Mouse (Mus musculus) forebrain, embryonic 12.5 days (tissue): ENCODE results near the gene Prph2. TPM values are rescaled to one million over a fixed set of nuclear protein-coding genes. Genes with fewer than 3 reads are reported as not detected.

Source experiments
- ATAC-seq: fragments of 200-750 bp; cut with Nextera tagmentation; 2 replicates; pipeline ENCODE4 v1.8.0; 2017; ENCODE audit warnings: moderate TSS enrichment; ENCODE audit not compliant: low FRiP score
- H3K27ac ChIP-seq: fragments of 300-500 bp; sonication (generic); 2 replicates; pipeline ENCODE4 v1.5.1; 2016; ENCODE audit warnings: mild to moderate bottlenecking
- H3K27me3 ChIP-seq: fragments of 300-500 bp; sonication (generic); 2 replicates; pipeline ENCODE4 v1.6.1; 2016; ENCODE audit warnings: mild to moderate bottlenecking
- H3K36me3 ChIP-seq: fragments of 300-500 bp; sonication (generic); replicated peaks from 2 replicates; pipeline ENCODE4 v1.6.1; 2016; ENCODE audit warnings: mild to moderate bottlenecking
- H3K4me1 ChIP-seq: fragments of 300-500 bp; sonication (generic); 2 replicates; pipeline ENCODE4 v1.6.1; 2016
- H3K4me2 ChIP-seq: fragments of 300-500 bp; sonication (generic); 2 replicates; pipeline ENCODE4 v1.6.1; 2016; ENCODE audit warnings: mild to moderate bottlenecking, moderate library complexity
- H3K4me3 ChIP-seq: fragments of 300-500 bp; sonication (generic); replicated peaks from 2 replicates; pipeline ENCODE4 v1.5.1; 2016; ENCODE audit warnings: mild to moderate bottlenecking
- H3K9ac ChIP-seq: fragments of 300-500 bp; sonication (generic); 2 replicates; pipeline ENCODE4 v1.6.1; 2016; ENCODE audit warnings: mild to moderate bottlenecking
- H3K9me3 ChIP-seq: fragments of 300-500 bp; sonication (generic); 2 replicates; pipeline ENCODE4 v1.6.1; 2016
- WGBS: fragments of 180-500 bp; shearing (Covaris S2); methylation state at CpG from one replicate; pipeline ENCODE4 v1.1.7; 2016; 5-methylcytosine and 5-hydroxymethylcytosine counted together
- polyA plus RNA-seq: library from polyadenylated mRNA; unstranded; fragments of >200 nt; fragmentation: Nextera tagmentation; extraction: Ambion mirVana; gene quantifications from 2 replicates; pipeline ENCODE4 v1.2.1, GENCODE M21; 2016

Gene Prph2
- polyA plus RNA-seq = not detected in 2 replicates

- Histone ChIP-seq H3K36me3 (no peaks in the 10 kb centered on the region), H3K27me3 (no peaks in the 10 kb centered on the region), H3K9ac (no peak within 1 kb of the TSS), H3K4me1 (peaks cover 7% of the 10 kb centered on the region; the same call in 1 of the 2 replicates), H3K4me3 (no peak within 1 kb of the TSS), H3K27ac (no peak within 1 kb of the TSS), H3K4me2 (no peak within 1 kb of the TSS), H3K9me3 (no peaks in the 10 kb centered on the region)
- ATAC-seq = no peak
- 84% methylated on average over 10 of the region's 10 CpGs for WGBS
These were observed at the start of gene Prph2 for GRCm38 (mm10) chr17:46910186-46910585. Gene Prph2, plus strand, starts transcription at chr17:46910459.

GRCm38 (mm10) chr17:46864566-46865195 lies 45.6 kb upstream of the Prph2 start:
- H3K36me3 ChIP-seq = no peaks in the 10 kb centered on the region
- no peak for ATAC-seq
- 74% methylated on average over 7 of the region's 7 CpGs for WGBS
- no peak overlapping the region for H3K4me2 ChIP-seq
- no peaks in the 10 kb centered on the region for H3K9me3 ChIP-seq
- no peak overlapping the region for H3K27ac ChIP-seq
- H3K4me1 ChIP-seq = peaks cover 10% of the 10 kb centered on the region; the same call in 1 of the 2 replicates
- H3K9ac ChIP-seq = no peak overlapping the region
- no peak overlapping the region for H3K4me3 ChIP-seq
- H3K27me3 ChIP-seq = no peaks in the 10 kb centered on the region

GRCm38 (mm10) chr17:46866836-46867235 lies 43.4 kb upstream of the Prph2 start:
- H3K36me3 ChIP-seq = no peaks in the 10 kb centered on the region
- H3K9ac ChIP-seq = no peak overlapping the region
- H3K4me1 ChIP-seq = no peaks in the 10 kb centered on the region
- no peak overlapping the region for H3K4me3 ChIP-seq
- no peak overlapping the region for H3K27ac ChIP-seq
- ATAC-seq = no peak
- H3K27me3 ChIP-seq = no peaks in the 10 kb centered on the region
- WGBS = 94% methylated on average over 12 of the region's 12 CpGs
- no peak overlapping the region for H3K4me2 ChIP-seq
- H3K9me3 ChIP-seq = no peaks in the 10 kb centered on the region

GRCm38 (mm10) chr17:46870204-46870798 lies 40.0 kb upstream of the Prph2 start:
- H3K4me2 ChIP-seq = no peak overlapping the region
- H3K9ac ChIP-seq = no peak overlapping the region
- H3K4me3 ChIP-seq = no peak overlapping the region
- no peaks in the 10 kb centered on the region for H3K9me3 ChIP-seq
- no peak for ATAC-seq
- peaks cover 6% of the 10 kb centered on the region; the same call in 1 of the 2 replicates for H3K4me1 ChIP-seq
- H3K36me3 ChIP-seq = no peaks in the 10 kb centered on the region
- H3K27ac ChIP-seq = no peak overlapping the region
- no peaks in the 10 kb centered on the region for H3K27me3 ChIP-seq
- WGBS = 92% methylated on average over 5 of the region's 5 CpGs

GRCm38 (mm10) chr17:46870913-46871312 lies 39.3 kb upstream of the Prph2 start:
- 67% methylated on average over 1 of the region's 1 CpGs for WGBS
- no peaks in the 10 kb centered on the region for H3K27me3 ChIP-seq
- peaks cover 6% of the 10 kb centered on the region; the same call in 1 of the 2 replicates for H3K4me1 ChIP-seq
- ATAC-seq = no peak
- H3K36me3 ChIP-seq = no peaks in the 10 kb centered on the region
- H3K9ac ChIP-seq = no peak overlapping the region
- H3K4me2 ChIP-seq = no peak overlapping the region
- H3K27ac ChIP-seq = no peak overlapping the region
- H3K9me3 ChIP-seq = no peaks in the 10 kb centered on the region
- no peak overlapping the region for H3K4me3 ChIP-seq

- no peak overlapping the region for H3K27ac ChIP-seq
- H3K36me3 ChIP-seq = no peaks in the 10 kb centered on the region
- no peak overlapping the region for H3K4me3 ChIP-seq
- peaks cover 6% of the 10 kb centered on the region; the same call in 1 of the 2 replicates for H3K4me1 ChIP-seq
- ATAC-seq = no peak
- H3K9me3 ChIP-seq = no peaks in the 10 kb centered on the region
- H3K4me2 ChIP-seq = no peak overlapping the region
- no peaks in the 10 kb centered on the region for H3K27me3 ChIP-seq
- 86% methylated on average over 7 of the region's 7 CpGs for WGBS
- no peak overlapping the region for H3K9ac ChIP-seq
These were observed 37.5 kb upstream of the Prph2 start for GRCm38 (mm10) chr17:46872806-46873205.

- Histone ChIP-seq H3K27me3 (no peaks in the 10 kb centered on the region), H3K36me3 (no peaks in the 10 kb centered on the region), H3K4me3 (no peak overlapping the region), H3K9me3 (no peaks in the 10 kb centered on the region), H3K4me2 (no peak overlapping the region), H3K9ac (no peak overlapping the region), H3K27ac (no peak overlapping the region), H3K4me1 (peaks cover 6% of the 10 kb centered on the region; the same call in 1 of the 2 replicates)
- no peak for ATAC-seq
- WGBS = 58% methylated on average over 10 of the region's 10 CpGs
These were observed 36.1 kb upstream of the Prph2 start for GRCm38 (mm10) chr17:46874133-46874532.

- Histone ChIP-seq H3K4me2 (no peak overlapping the region), H3K36me3 (no peaks in the 10 kb centered on the region), H3K4me1 (peaks cover 6% of the 10 kb centered on the region; the same call in 1 of the 2 replicates), H3K9ac (no peak overlapping the region), H3K27ac (no peak overlapping the region), H3K4me3 (no peak overlapping the region), H3K27me3 (no peaks in the 10 kb centered on the region), H3K9me3 (no peaks in the 10 kb centered on the region)
- 70% methylated on average over 3 of the region's 3 CpGs for WGBS
- ATAC-seq = no peak
These were observed 34.6 kb upstream of the Prph2 start for GRCm38 (mm10) chr17:46875626-46876025.

GRCm38 (mm10) chr17:46876371-46876950 lies 33.8 kb upstream of the Prph2 start:
- Histone ChIP-seq H3K36me3 (no peaks in the 10 kb centered on the region), H3K4me3 (no peak overlapping the region), H3K9me3 (no peaks in the 10 kb centered on the region), H3K27ac (no peak overlapping the region), H3K4me2 (no peak overlapping the region), H3K27me3 (no peaks in the 10 kb centered on the region), H3K9ac (no peak overlapping the region), H3K4me1 (peaks cover 6% of the 10 kb centered on the region; the same call in 1 of the 2 replicates)
- no peak for ATAC-seq
- 86% methylated on average over 8 of the region's 8 CpGs for WGBS

- Histone ChIP-seq H3K9me3 (no peaks in the 10 kb centered on the region), H3K36me3 (no peaks in the 10 kb centered on the region), H3K4me1 (peaks cover 6% of the 10 kb centered on the region; the same call in 1 of the 2 replicates), H3K27me3 (no peaks in the 10 kb centered on the region), H3K4me2 (no peak overlapping the region), H3K9ac (no peak overlapping the region), H3K4me3 (no peak overlapping the region), H3K27ac (no peak overlapping the region)
- no peak for ATAC-seq
- 90% methylated on average over 5 of the region's 5 CpGs for WGBS
These were observed 33.2 kb upstream of the Prph2 start for GRCm38 (mm10) chr17:46877061-46877460.

GRCm38 (mm10) chr17:46879841-46880311 lies 30.4 kb upstream of the Prph2 start:
- Histone ChIP-seq H3K9ac (no peak overlapping the region), H3K27me3 (no peaks in the 10 kb centered on the region), H3K36me3 (no peaks in the 10 kb centered on the region), H3K4me2 (no peak overlapping the region), H3K4me3 (no peak overlapping the region), H3K9me3 (no peaks in the 10 kb centered on the region), H3K27ac (0 out of 2 replicates have a peak overlapping the region, but pooled peaks have one; percentile 10), H3K4me1 (no peaks in the 10 kb centered on the region)
- WGBS = 74% methylated on average over 14 of the region's 14 CpGs
- no peak for ATAC-seq

- Histone ChIP-seq H3K27ac (0 out of 2 replicates have a peak overlapping the region, but pooled peaks have one; percentile 10), H3K9me3 (no peaks in the 10 kb centered on the region), H3K4me3 (no peak overlapping the region), H3K9ac (no peak overlapping the region), H3K4me1 (no peaks in the 10 kb centered on the region), H3K27me3 (no peaks in the 10 kb centered on the region), H3K36me3 (no peaks in the 10 kb centered on the region), H3K4me2 (no peak overlapping the region)
- ATAC-seq = no peak
- WGBS = 93% methylated on average over 2 of the region's 2 CpGs
These were observed 29.9 kb upstream of the Prph2 start for GRCm38 (mm10) chr17:46880322-46880721.
